10 mouse cellular contexts compared by ENCODE assay signal in genomic region chr16:21216047-21216446, GRCm38 (mm10). TPM values are rescaled to one million over a fixed set of nuclear protein-coding genes. Genes with fewer than 3 reads are reported as not detected.
DNase-seq lines count a peak whose midpoint lies in the region; ATAC-seq and TF ChIP-seq lines count a peak whose summit lies in the region.
"Had no signal": no experiment of that assay in that cellular context is flagged by ENCODE, and none has a peak within 500 bp of the region (broad histone marks: within the 10 kb centered on the region; RNA-seq: fewer than 3 reads in every experiment).

No protein-coding gene starts in this region.

- no peak overlapping the region; the same call in 1 of the 2 replicates for H3K4me2 ChIP-seq in heart, embryonic 15.5 days
- H3K4me2 ChIP-seq in stomach, embryonic 16.5 days (ENCODE audit: low read depth, low read length), result no peak overlapping the region
- H3K4me2 ChIP-seq in stomach, postnatal 0 days (replicated peaks; ENCODE audit: low read depth), result no peak overlapping the region
- H3K4me2 ChIP-seq in hindbrain, postnatal 0 days (ENCODE audit: low read depth, low read length), result no peak overlapping the region

- WGBS in heart, embryonic 15.5 days, result 15% methylated on average over 4 of the region's 4 CpGs
- WGBS in stomach, embryonic 16.5 days, result 22% methylated on average over 4 of the region's 4 CpGs
- WGBS in stomach, postnatal 0 days, result 42% methylated on average over 4 of the region's 4 CpGs
- 29% methylated on average over 4 of the region's 4 CpGs for WGBS in hindbrain, postnatal 0 days

- no peak for TF ChIP-seq EP300 in stomach, postnatal 0 days (optimal IDR thresholded peaks at IDR 0.05)

- H3K27me3 ChIP-seq in heart, embryonic 15.5 days, result no peaks in the 10 kb centered on the region
- no peaks in the 10 kb centered on the region for H3K27me3 ChIP-seq in stomach, embryonic 16.5 days (ENCODE audit: control insufficient read depth, insufficient read depth, low read length)
- no peaks in the 10 kb centered on the region for H3K27me3 ChIP-seq in stomach, postnatal 0 days (ENCODE audit: control insufficient read depth, insufficient read depth, low read length)
- no peaks in the 10 kb centered on the region for H3K27me3 ChIP-seq in hindbrain, postnatal 0 days (ENCODE audit: insufficient read depth, low read length)

- no peak for TF ChIP-seq CTCF in stomach, postnatal 0 days (IDR thresholded peaks at IDR 0.05; ENCODE audit: low read depth)
- TF ChIP-seq CTCF in hindbrain, postnatal 0 days (IDR thresholded peaks at IDR 0.05; ENCODE audit: low read depth), result no peak

- no peak for DNase-seq in heart, adult 18-20 months
- DNase-seq in stomach, postnatal 0 days (ENCODE audit: low spot score), result no peak
- peak; percentile 71 for DNase-seq in hindbrain, postnatal 0 days (ENCODE audit: low spot score)
- no peak for DNase-seq in layer of hippocampus, postnatal 25 days (ENCODE audit: extremely low spot score in 1 of 2, low spot score in 1 of 2)
- DNase-seq in natural killer cell, adult 2 months (ENCODE audit: low spot score in 2 of 2), result no peak

- no peak overlapping the region for H3K4me3 ChIP-seq in heart, embryonic 15.5 days
- H3K4me3 ChIP-seq in stomach, embryonic 16.5 days (replicated peaks; ENCODE audit: low read length), result no peak overlapping the region
- H3K4me3 ChIP-seq in stomach, postnatal 0 days (ENCODE audit: low read depth, low read length), result no peak overlapping the region
- no peak overlapping the region for H3K4me3 ChIP-seq in hindbrain, postnatal 0 days (ENCODE audit: low read length)

- ATAC-seq in heart, embryonic 15.5 days (replicated peaks; ENCODE audit: insufficient number of reproducible peaks, insufficient read depth, low FRiP score, low read depth), result peak; percentile 61
- ATAC-seq in stomach, embryonic 16.5 days (ENCODE audit: insufficient read depth, low FRiP score), result no peak
- no peak for ATAC-seq in stomach, postnatal 0 days (ENCODE audit: low FRiP score, low TSS enrichment)
- peak; percentile 64 for ATAC-seq in hindbrain, postnatal 0 days
- ATAC-seq in megakaryocyte, adult 5-6 weeks (ENCODE audit: poor library complexity, severe bottlenecking), result no peak

- peak overlapping the region; percentile 74 for H3K27ac ChIP-seq in heart, embryonic 15.5 days
- no peak overlapping the region for H3K27ac ChIP-seq in stomach, embryonic 16.5 days (ENCODE audit: low read length)
- no peak overlapping the region for H3K27ac ChIP-seq in stomach, postnatal 0 days (replicated peaks)
- H3K27ac ChIP-seq in hindbrain, postnatal 0 days, result no peak overlapping the region

- peaks cover 63% of the 10 kb centered on the region for H3K4me1 ChIP-seq in heart, embryonic 15.5 days (replicated peaks)
- peaks cover 42% of the 10 kb centered on the region for H3K4me1 ChIP-seq in stomach, embryonic 16.5 days (ENCODE audit: control insufficient read depth, insufficient read depth, low read length)
- H3K4me1 ChIP-seq in stomach, postnatal 0 days (replicated peaks; ENCODE audit: control insufficient read depth, insufficient read depth), result peaks cover 6% of the 10 kb centered on the region; the same call in 1 of the 2 replicates
- H3K4me1 ChIP-seq in hindbrain, postnatal 0 days (ENCODE audit: insufficient read depth, low read length), result peaks cover 23% of the 10 kb centered on the region

- no peaks in the 10 kb centered on the region for H3K9me3 ChIP-seq in heart, embryonic 15.5 days (replicated peaks)
- H3K9me3 ChIP-seq in stomach, embryonic 16.5 days (replicated peaks; ENCODE audit: control insufficient read depth, low read length), result no peaks in the 10 kb centered on the region
- no peaks in the 10 kb centered on the region for H3K9me3 ChIP-seq in stomach, postnatal 0 days (ENCODE audit: control insufficient read depth, low read length)
- no peaks in the 10 kb centered on the region for H3K9me3 ChIP-seq in hindbrain, postnatal 0 days (ENCODE audit: low read length)
- H3K9me3 ChIP-seq: G1E had no signal

- H3K36me3 ChIP-seq in heart, embryonic 15.5 days, result peaks cover 36% of the 10 kb centered on the region
- H3K36me3 ChIP-seq in stomach, embryonic 16.5 days (ENCODE audit: control insufficient read depth, insufficient read depth, low read length), result peaks cover 45% of the 10 kb centered on the region
- H3K36me3 ChIP-seq in stomach, postnatal 0 days (ENCODE audit: control insufficient read depth, insufficient read depth, low read length), result peaks cover 13% of the 10 kb centered on the region
- peaks cover 18% of the 10 kb centered on the region for H3K36me3 ChIP-seq in hindbrain, postnatal 0 days (ENCODE audit: insufficient read depth, low read length)
- H3K36me3 ChIP-seq: G1E had no signal

- no peak overlapping the region for H3K9ac ChIP-seq in heart, embryonic 15.5 days
- H3K9ac ChIP-seq in stomach, embryonic 16.5 days (ENCODE audit: low read length), result 0 out of 2 replicates have a peak overlapping the region, but pooled peaks have one; percentile 34
- H3K9ac ChIP-seq in stomach, postnatal 0 days (ENCODE audit: low read length), result no peak overlapping the region
- H3K9ac ChIP-seq in hindbrain, postnatal 0 days (replicated peaks; ENCODE audit: low read length), result no peak overlapping the region

RNA-seq across cellular contexts. Expression of gene Ephb3, which starts 11.5 kb away (rescaled TPM):
- polyA plus RNA-seq in heart, embryonic 15.5 days (2015; fragmentation: Nextera tagmentation; extraction: Ambion mirVana), result 12.1 and 15.3 TPM in 2 replicates
- total RNA-seq in heart, adult 18-20 months (2021), result 1 to 10 TPM; 6.8 to 8.3 TPM
- polyA plus RNA-seq in stomach, embryonic 16.5 days (2015; fragmentation: Nextera tagmentation; extraction: Ambion mirVana), result 20.6 and 22.1 TPM in 2 replicates
- polyA plus RNA-seq in stomach, postnatal 0 days (2015; fragmentation: Nextera tagmentation; extraction: Ambion mirVana), result 15.1 and 16.8 TPM in 2 replicates
- 21.4 and 22.3 TPM in 2 replicates for total RNA-seq in hindbrain, postnatal 0 days (2014; rRNA removed)
- polyA plus RNA-seq in hindbrain, postnatal 0 days (2015; fragmentation: Nextera tagmentation; extraction: Ambion mirVana), result 8.3 and 8.6 TPM in 2 replicates
- total RNA-seq in layer of hippocampus, postnatal 25 days (2021), result 10 to 100 TPM; 19.4 to 25.7 TPM
- total RNA-seq in megakaryocyte, adult 5-6 weeks (2015), result not detected in 2 replicates
- total RNA-seq in megakaryocyte, adult 5-6 weeks (2017), result 0.16 TPM in 1 of 2 replicates, not detected in the other
- total RNA-seq: monocyte, adult 5-6 weeks had no signal
- polyA plus RNA-seq: G1E had no signal

Comparison
In these comparisons a context has a peak if more than half of its experiments do, and no peak if none do; other contexts are left out.
1. ATAC-seq: peak in heart, embryonic 15.5 days (single experiment) and hindbrain, postnatal 0 days (single experiment); none in stomach, embryonic 16.5 days (single experiment), stomach, postnatal 0 days (single experiment) and megakaryocyte, adult 5-6 weeks (single experiment).
2. RNA of gene Ephb3, which starts 11.5 kb away (total RNA-seq): 19.4 to 25.7 TPM in layer of hippocampus, postnatal 25 days, 21.4 to 22.3 TPM in hindbrain, postnatal 0 days and 6.8 to 8.3 TPM in heart, adult 18-20 months; 0.16 TPM in megakaryocyte, adult 5-6 weeks; every median in the first group is over 4 times any median in the second.